Mouse (Mus musculus) liver, postnatal 0 days (tissue): ENCODE results near the gene Adgre5.

Source experiments
- CTCF ChIP-seq: sonication (generic); IDR thresholded peaks from 2 replicates; pipeline ENCODE4 v1.5.1; 2016; ENCODE audit warnings: antibody characterized with exemption, low read depth
- EP300 ChIP-seq: IDR thresholded peaks from 2 replicates; pipeline ENCODE4 v1.6.1; 2016; ENCODE audit warnings: antibody characterized with exemption, low read depth, mild to moderate bottlenecking

- TF ChIP-seq CTCF (no peak), EP300 (no peak)
Measured at GRCm38 (mm10) chr8:83715771-83716170, 25.4 kb downstream of the Adgre5 start.
